Mouse (Mus musculus) thymus, postnatal 10 days (tissue): Measurements from ENCODE around the gene Mrpl12.

ENCODE experiments used
- DNase-seq, 2 experiments: peaks; one replicate each; pipeline ENCODE4 v3.0.0; 2021; ENCODE audit warnings: low spot score in 2 of 2

Gene Mrpl12

DNA sequence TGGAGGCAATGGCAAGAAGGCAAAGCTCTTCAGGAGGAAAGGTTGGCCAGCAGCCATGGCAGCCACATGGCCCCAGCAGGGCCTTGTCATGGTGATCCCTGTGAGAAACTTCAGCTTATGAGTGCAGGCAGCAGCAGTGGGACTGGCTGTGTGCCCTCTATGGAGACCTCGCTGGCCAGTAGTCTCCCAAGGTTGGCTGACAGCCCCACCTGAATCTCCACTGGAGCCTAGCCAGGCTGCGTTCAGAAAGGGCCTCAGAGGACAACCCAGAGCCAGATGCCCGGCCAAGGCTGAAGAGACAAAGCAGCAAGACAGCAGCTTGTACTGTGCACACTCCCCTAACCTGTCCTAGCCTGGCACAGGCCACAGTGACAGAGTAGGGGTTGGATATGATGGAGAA is 54.1 kb downstream of the Mrpl12 start:
- DNase-seq, result no peak
